Mouse (Mus musculus) stomach, postnatal 0 days (tissue): Measurements from ENCODE around the gene Sft2d2.

Experiments used
- CTCF ChIP-seq: IDR thresholded peaks from 2 replicates; pipeline ENCODE4 v1.5.1; 2016; ENCODE audit warnings: antibody characterized with exemption, low read depth, mild to moderate bottlenecking, moderate library complexity
- EP300 ChIP-seq: optimal IDR thresholded peaks from 2 replicates; pipeline ENCODE3; 2016; ENCODE audit warnings: antibody characterized with exemption

DNA sequence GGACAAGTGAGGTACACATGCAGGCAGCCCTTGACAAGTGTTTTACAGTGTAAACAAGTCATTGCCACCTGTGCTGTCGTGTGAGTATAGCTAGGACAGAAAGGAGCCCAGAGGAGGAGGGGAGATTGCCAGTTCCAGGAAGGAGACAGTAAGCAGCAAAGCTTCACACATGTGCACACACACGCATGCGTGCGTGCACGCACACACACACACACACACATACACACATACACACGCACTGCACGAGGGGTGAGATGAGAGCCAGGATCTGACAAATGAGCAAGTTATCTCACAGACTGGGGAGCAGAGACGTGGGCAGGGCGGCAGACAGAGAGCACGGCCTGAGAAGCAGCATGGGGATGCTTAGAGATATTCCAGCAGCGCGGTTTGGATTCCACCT lies 7.7 kb downstream of the Sft2d2 start:
- TF ChIP-seq CTCF (no peak), EP300 (no peak)
